Mouse (Mus musculus) bone marrow, adult 2 months (tissue): ENCODE results near the gene Slc6a18. TPM values are rescaled to one million over a fixed set of nuclear protein-coding genes. Genes with fewer than 3 reads are reported as not detected.
"Not testable (repeated sequence)": the region's sequence is repeated elsewhere in the genome, so short reads cannot be mapped to it uniquely, and the experiment has no call there.

Experiments used
- H3K27ac ChIP-seq: fragments of 200-500 bp; 2 replicates; pipeline ENCODE4 v1.5.1; 2012; ENCODE audit warnings: low read depth, mild to moderate bottlenecking, control low read depth, inconsistent platforms, low read length; ENCODE audit not compliant: control insufficient read depth, poor library complexity, insufficient read depth
- H3K4me1 ChIP-seq: fragments of 200-500 bp; 2 replicates; pipeline ENCODE4 v1.6.1; 2011; ENCODE audit warnings: low read length; ENCODE audit not compliant: control insufficient read depth, insufficient read depth
- H3K4me3 ChIP-seq: fragments of 200-500 bp; replicated peaks from 2 replicates; pipeline ENCODE3; 2011; ENCODE audit warnings: mild to moderate bottlenecking, low read depth, low read length, control low read depth; ENCODE audit not compliant: control insufficient read depth
- CTCF ChIP-seq: fragments of 200-500 bp; IDR thresholded peaks from 2 replicates; pipeline ENCODE4 v1.5.1; 2011; ENCODE audit warnings: low read length, control low read depth; ENCODE audit not compliant: control insufficient read depth, insufficient read depth
- POLR2A ChIP-seq: fragments of 200-500 bp; IDR thresholded peaks from 2 replicates; pipeline ENCODE4 v1.6.1; 2011; ENCODE audit warnings: low read depth, mild to moderate bottlenecking, control low read depth, low read length, borderline replicate concordance; ENCODE audit not compliant: control insufficient read depth
- WGBS: fragments of 180-500 bp; shearing (Covaris S2); methylation state at CpG from one replicate; pipeline ENCODE4 v1.1.7; 2018; 5-methylcytosine and 5-hydroxymethylcytosine counted together
- polyA plus RNA-seq: library from polyadenylated mRNA; stranded (reverse); fragments of >200 nt; gene quantifications from 2 replicates; pipeline ENCODE4 v1.2.4, GENCODE M21; 2011; ENCODE audit warnings: low replicate concordance; ENCODE audit not compliant: missing spikeins, insufficient read depth, insufficient read length

The Slc6a18 gene
- polyA plus RNA-seq, 1 experiment, result 0.75 TPM

DNA sequence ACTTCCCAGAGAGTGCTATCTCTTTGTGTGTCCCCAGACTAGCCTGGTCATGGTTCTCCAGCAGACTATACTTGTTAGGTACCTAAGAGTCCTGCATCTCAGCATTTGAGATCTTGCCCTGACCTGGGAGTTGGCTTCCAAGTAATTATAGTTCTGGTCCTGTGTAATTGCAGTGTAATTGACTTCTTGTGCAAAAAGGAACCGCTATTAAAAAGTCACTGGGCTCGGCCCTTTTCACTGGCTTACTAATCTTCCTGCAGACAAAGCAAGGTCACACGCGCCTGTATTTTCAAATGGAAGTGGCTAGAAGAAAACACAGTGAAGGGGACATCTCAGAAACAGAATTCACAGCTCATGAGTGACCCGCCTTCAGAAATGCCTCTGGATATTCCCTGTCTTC lies 34.0 kb upstream of the Slc6a18 start:
- TF ChIP-seq CTCF (no peak), POLR2A (no peak)
- H3K4me1 ChIP-seq, result no peaks in the 10 kb centered on the region
- no peak overlapping the region for H3K4me3 ChIP-seq
- no peak overlapping the region for H3K27ac ChIP-seq
- 83% methylated on average over 5 of the region's 5 CpGs for WGBS

DNA sequence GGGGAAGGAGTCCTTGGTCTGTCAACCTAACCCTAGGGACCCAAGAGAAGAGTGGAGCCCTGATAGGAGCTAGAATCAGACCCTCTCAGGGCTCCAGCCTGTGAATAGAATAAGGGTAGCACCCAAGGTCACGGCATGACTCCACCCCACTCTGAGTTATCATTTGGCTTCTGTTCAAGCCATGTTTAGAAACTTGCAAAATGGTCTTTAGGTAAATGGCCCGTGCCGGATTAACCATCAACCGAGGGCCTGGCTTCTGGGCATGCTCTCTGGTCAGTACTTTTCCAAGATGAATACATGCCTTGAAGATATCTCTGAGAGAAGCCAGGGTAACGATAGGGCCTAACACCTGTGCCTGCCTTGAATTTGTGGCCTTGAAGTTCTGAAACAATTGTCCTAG lies 33.4 kb upstream of the Slc6a18 start:
- 77% methylated on average over 5 of the region's 5 CpGs for WGBS
- Histone ChIP-seq H3K4me1 (no peaks in the 10 kb centered on the region), H3K4me3 (no peak overlapping the region), H3K27ac (no peak overlapping the region)
- TF ChIP-seq POLR2A, result no peak
- no peak for TF ChIP-seq CTCF

DNA sequence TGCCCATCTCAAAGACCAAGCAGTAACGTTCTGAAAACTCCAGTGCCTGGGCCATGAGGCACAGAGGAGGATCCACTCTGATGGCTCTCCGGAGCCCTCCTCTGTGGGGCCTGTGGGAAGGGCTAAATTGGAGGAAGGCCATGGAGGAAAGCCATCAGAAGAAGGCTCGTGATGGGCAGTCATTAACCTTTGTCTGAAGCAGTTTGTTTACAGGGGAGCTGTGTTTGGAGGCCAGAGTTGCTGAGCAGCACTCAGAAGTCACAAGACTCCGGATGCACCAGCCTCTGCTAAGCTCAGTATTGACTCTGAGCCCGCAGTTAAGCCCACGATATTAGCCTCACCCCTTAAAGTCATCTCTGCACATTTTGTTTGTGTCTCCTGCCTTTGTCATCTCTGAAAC lies 31.7 kb upstream of the Slc6a18 start:
- H3K4me1 ChIP-seq, result no peaks in the 10 kb centered on the region

DNA sequence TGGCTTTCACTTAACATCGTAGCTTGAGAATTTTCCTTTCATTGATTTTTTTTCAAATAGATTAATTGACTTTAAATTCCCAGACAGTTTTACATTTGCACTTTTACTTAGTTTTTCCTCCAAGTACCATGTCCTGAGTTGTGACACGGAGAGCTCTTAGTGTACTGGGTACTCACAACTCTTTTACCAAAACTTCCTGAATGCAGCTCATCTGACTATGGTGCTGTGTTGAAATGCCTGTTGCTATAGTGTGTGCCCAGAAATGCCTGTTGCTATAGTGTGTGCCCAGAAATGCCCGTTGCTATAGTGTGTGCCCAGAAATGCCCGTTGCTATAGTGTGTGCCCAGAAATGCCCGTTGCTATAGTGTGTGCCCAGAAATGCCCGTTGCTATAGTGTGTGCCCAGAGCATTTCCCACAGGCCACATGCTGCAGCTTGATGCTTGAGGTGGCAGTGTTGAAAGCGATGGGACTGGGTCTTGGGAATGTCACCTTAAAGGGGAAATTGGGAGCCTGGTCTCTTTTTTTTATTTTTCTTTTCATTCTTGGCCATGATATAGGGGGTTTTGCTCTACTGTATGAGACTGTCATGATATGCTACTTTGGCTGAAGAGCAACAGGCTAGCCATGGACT lies 27.0 kb upstream of the Slc6a18 start, which contains the start of gene Slc6a19:
TSS of gene Slc6a19 (minus strand) at position 172 of the 632 bp plus-strand sequence.
- H3K4me1 ChIP-seq, result no peaks in the 10 kb centered on the region; the same call in 1 of the 2 replicates
- no peak for TF ChIP-seq POLR2A
- no peak for TF ChIP-seq CTCF
- peak within 1 kb of the TSS; percentile 69; the same call in 1 of the 2 replicates for H3K27ac ChIP-seq
- no peak within 1 kb of the TSS for H3K4me3 ChIP-seq
- WGBS, result 78% methylated on average over 7 of the region's 7 CpGs

More for the DNA sequence above, 31.7 kb upstream of the Slc6a18 start:
- Histone ChIP-seq H3K4me3 (no peak overlapping the region), H3K27ac (no peak overlapping the region)
- no peak for TF ChIP-seq POLR2A
- no peak for TF ChIP-seq CTCF
- WGBS, result 61% methylated on average over 6 of the region's 6 CpGs

DNA sequence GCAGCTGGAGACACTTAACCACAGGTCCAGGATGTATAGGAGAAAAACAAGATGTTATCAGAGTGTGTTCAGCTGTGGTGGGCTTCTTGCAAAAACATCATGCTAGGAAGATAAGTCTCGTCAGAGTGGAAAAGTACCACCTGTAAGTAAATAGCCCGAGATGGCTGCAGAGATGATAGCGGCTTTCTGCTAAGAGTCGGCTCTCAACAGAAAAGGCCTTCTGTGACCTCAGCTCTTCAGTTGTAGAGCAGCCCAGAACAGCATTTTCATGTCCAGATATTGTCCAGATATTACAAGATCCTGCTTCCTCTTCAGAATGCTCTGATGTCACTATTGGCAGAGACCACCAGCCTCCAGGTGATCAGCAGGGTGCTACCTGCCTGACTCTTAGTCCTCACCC lies 25.7 kb upstream of the Slc6a18 start:
- H3K4me3 ChIP-seq, H3K4me1 ChIP-seq: not testable (repeated sequence)
- whole genome bisulfite sequencing, result 31% methylated on average over 4 of the region's 4 CpGs
- peak overlapping the region; percentile 69; the same call in 1 of the 2 replicates for H3K27ac ChIP-seq

DNA sequence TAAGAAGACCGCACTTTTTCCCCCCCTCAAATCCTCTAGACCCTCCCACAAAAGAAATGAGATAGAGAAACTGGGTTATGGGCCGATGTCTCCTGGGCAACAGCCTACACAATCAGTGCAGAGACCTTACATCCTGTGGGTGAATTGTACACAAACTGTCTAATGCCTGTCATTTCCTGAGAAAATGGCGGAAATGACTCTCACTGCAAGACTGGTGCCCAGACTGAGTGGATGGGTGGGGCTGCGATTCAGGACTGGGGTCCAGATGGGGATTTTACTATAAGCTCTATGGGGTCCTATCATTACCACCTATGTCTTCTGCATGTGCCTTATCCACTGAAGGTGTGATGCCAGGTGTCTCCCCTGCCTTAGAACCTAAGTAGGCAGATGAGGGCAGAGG lies 25.0 kb upstream of the Slc6a18 start:
- 25% methylated on average over 4 of the region's 4 CpGs for WGBS
- Histone ChIP-seq H3K4me1 (no peaks in the 10 kb centered on the region; the same call in 1 of the 2 replicates), H3K4me3 (no peak overlapping the region), H3K27ac (peak overlapping the region; percentile 77)
- TF ChIP-seq CTCF (no peak), POLR2A (no peak)

DNA sequence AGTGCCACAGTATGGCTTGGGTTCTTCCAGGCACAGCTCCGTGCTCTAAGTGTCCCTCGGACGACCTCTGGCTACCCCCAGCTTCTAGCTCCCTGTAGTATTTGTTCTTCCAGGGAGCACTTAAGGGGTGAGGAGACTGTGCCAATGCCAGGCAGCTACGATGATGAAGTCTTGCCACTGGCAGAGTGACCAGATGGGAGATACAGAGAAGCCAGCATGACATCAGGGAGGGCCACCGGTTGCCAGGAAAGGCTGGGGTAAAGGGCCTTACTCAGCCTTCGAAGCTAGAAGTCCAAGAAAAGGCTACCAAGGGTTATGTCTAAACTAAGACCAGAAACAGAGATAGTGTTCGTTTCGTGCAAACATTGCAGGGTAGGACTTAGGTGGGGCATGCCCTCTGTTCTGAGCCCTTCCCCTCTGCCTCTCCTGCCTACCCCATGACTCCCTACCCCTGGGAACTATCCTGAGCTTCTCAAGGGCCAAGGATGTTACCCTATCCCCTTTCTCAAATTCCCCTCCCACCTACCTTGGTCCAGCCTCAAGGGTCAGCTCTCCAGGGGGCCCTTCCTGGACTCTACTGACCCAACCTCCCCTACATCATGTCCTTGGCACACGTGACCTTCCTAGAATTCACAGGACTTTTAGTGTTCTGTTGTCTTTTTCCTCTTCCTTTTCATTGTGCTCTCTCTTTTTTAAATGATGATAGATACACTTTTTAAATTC lies 23.5 kb upstream of the Slc6a18 start:
- Histone ChIP-seq H3K27ac (no peak overlapping the region), H3K4me1 (no peaks in the 10 kb centered on the region; the same call in 1 of the 2 replicates), H3K4me3 (no peak overlapping the region)
- no peak for TF ChIP-seq CTCF
- no peak for TF ChIP-seq POLR2A
- WGBS, result 73% methylated on average over 9 of the region's 9 CpGs

DNA sequence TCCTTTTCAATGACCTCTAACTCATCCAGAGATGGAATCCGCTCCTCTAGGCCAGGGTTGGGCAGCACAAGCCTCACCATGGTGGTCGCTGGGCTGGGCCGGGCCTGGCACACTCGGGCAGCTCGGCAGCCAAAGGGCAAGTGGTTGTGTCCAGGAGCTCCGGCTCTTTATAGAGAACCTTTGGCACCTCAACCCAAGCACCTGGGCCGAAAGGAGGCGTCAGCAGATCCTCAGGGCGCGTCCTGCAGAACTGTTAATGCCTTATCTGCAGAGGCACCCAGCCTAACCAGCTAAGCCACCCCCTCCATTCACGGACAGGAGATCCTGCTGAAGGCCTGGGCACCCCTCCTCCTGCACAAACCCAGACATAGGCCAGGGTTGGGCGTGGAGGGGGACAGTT lies 22.7 kb upstream of the Slc6a18 start:
- Histone ChIP-seq H3K27ac (no peak overlapping the region), H3K4me3 (no peak overlapping the region), H3K4me1 (no peaks in the 10 kb centered on the region; the same call in 1 of the 2 replicates)
- no peak for TF ChIP-seq POLR2A
- no peak for TF ChIP-seq CTCF
- 74% methylated on average over 12 of the region's 12 CpGs for WGBS
